Mouse (Mus musculus) erythroblast, embryonic 14.5 days (primary cell): Measurements from ENCODE around the gene Dip2c. TPM values are rescaled to one million over a fixed set of nuclear protein-coding genes. Genes with fewer than 3 reads are reported as not detected.

Source experiments
- H3K27me3 ChIP-seq: 2 replicates; pipeline ENCODE4 v1.6.1; 2012; ENCODE audit warnings: inconsistent platforms; ENCODE audit not compliant: control insufficient read depth
- H3K36me3 ChIP-seq: 2 replicates; pipeline ENCODE4 v1.6.1; 2012; ENCODE audit warnings: mild to moderate bottlenecking, inconsistent platforms; ENCODE audit not compliant: control insufficient read depth
- H3K4me1 ChIP-seq: 2 replicates; pipeline ENCODE4 v1.6.1; 2012; ENCODE audit warnings: inconsistent platforms; ENCODE audit not compliant: control insufficient read depth
- H3K4me3 ChIP-seq: replicated peaks from 2 replicates; pipeline ENCODE3; 2012; ENCODE audit warnings: moderate library complexity, mild to moderate bottlenecking, inconsistent platforms
- H3K9me3 ChIP-seq: 2 replicates; pipeline ENCODE4 v1.6.1; 2012; ENCODE audit warnings: low read length, inconsistent platforms, mixed read lengths; ENCODE audit not compliant: control insufficient read depth
- GATA1 ChIP-seq: IDR thresholded peaks from 2 replicates; pipeline ENCODE4 v1.6.1; 2012; ENCODE audit warnings: low read length, inconsistent platforms, mixed read lengths
- TAL1 ChIP-seq: IDR thresholded peaks from 3 replicates; pipeline ENCODE4 v1.6.1; 2012; ENCODE audit warnings: low read length, inconsistent platforms, mixed read lengths
- polyA plus RNA-seq: library from polyadenylated mRNA; stranded (reverse); fragments of >175 nt; gene quantifications from 2 replicates; pipeline ENCODE4 v1.2.3, GENCODE M21; 2012

The Dip2c gene
- 0.02 TPM in 1 of 2 replicates, not detected in the other for polyA plus RNA-seq

- TF ChIP-seq TAL1 (no peak), GATA1 (no peak)
These were observed at the start of gene Dip2c for GRCm38 (mm10) chr13:9276322-9276855. Dip2c (plus strand) TSS chr13:9276528.

DNA sequence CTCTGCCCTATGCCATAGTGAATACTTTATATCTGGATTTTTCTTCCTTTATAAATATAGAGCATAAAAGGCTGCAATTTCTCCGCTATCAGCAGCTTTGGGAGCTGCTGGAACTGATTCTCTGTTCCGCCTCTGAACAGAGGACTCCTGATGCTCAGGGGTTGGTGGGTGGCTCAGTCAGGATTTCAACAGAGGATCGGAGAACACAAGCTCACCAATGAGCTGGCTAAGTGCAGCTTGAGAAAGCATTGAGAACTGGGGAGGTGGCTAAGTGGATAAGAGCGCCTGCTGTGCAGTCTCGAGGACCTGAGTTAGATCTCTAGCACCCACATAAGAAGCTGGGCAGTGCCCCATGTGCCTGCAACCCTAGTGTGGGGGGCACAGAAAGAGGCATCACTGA is 49.2 kb upstream of the Dip2c start:
- TF ChIP-seq TAL1 (no peak), GATA1 (no peak)
- H3K4me1 ChIP-seq = no peaks in the 10 kb centered on the region
- no peaks in the 10 kb centered on the region for H3K36me3 ChIP-seq
- no peak overlapping the region for H3K4me3 ChIP-seq
- H3K27me3 ChIP-seq = no peaks in the 10 kb centered on the region
- H3K9me3 ChIP-seq = no peaks in the 10 kb centered on the region

More at GRCm38 (mm10) chr13:9276322-9276855, at the start of gene Dip2c:
- Histone ChIP-seq H3K4me1 (peaks cover 6% of the 10 kb centered on the region), H3K9me3 (no peaks in the 10 kb centered on the region), H3K36me3 (no peaks in the 10 kb centered on the region), H3K27me3 (peaks cover 32% of the 10 kb centered on the region), H3K4me3 (peak within 1 kb of the TSS; percentile 62)

DNA sequence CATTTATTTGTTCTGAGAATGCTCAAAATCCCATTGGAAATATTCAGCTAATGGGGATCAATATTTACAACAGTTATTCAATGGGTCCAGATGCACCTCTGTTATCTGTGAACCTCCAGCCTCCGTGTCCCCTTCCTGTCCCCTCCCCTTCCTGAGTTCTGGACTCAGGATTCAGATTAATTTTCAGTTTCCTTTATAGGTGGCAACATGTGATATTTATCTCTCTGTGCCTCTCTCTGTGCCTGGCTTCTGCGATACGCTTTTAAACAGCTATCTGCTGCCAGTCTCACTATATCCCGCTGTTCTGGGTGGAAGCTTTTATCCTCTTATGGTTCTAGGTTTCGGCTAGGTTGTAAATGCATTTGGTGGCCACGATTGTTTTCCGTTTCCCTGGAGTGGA is 38.8 kb upstream of the Dip2c start:
- Histone ChIP-seq H3K4me1 (peaks cover 8% of the 10 kb centered on the region), H3K36me3 (no peaks in the 10 kb centered on the region), H3K9me3 (no peaks in the 10 kb centered on the region), H3K4me3 (no peak overlapping the region), H3K27me3 (no peaks in the 10 kb centered on the region)
- TF ChIP-seq GATA1 (no peak), TAL1 (no peak)

DNA sequence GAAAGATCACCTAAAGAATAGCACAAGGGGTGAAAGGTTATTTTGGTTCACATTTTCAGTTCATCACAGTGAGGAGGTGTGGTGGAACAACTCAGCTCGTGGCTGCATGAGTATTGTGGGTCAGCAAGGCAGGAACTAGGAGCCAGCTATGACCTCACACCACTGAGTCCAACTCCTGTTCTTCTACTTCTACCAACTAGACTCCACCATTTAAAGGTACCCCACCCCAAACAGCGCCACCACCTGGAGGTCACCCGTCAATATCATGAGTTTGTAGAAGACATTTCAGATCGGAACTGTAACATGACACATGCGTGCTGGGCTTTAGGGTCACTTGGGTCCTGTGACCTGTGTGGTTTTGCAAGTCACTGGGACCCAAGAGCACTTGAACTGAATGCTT is 37.2 kb upstream of the Dip2c start:
- H3K27me3 ChIP-seq = no peaks in the 10 kb centered on the region
- TF ChIP-seq GATA1 (no peak), TAL1 (no peak)
- H3K4me1 ChIP-seq = peaks cover 8% of the 10 kb centered on the region
- no peaks in the 10 kb centered on the region for H3K36me3 ChIP-seq
- no peak overlapping the region for H3K4me3 ChIP-seq
- no peaks in the 10 kb centered on the region for H3K9me3 ChIP-seq

DNA sequence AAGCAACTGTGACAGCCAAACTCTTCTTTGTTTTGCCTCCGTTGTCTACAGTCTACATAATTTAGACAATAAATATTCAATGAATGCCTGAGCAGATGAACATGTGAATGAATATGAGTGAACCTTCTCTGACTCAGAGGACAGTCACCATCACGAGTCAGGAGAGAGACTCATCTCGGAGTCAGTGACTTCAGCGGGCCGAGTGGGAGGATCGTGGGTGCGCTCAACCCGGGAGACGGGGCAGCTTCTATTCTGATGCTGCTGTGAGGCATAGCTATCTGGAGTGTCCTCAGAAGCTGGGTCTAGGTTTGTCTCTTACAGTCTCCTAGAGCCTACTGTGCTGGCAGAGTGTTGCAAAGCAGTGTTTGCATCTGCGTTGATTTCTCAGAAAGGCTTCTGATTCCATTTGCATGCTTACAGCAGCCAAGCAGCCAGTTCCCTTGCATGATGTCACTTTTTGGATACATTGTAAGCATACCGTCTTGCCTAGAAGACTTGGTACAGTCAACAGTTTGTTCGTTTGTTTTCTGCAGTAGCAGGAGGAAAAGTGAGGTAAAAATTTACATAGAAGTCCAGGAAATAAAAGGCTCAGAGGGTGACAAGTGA is 36.6 kb upstream of the Dip2c start:
- no peaks in the 10 kb centered on the region for H3K36me3 ChIP-seq

DNA sequence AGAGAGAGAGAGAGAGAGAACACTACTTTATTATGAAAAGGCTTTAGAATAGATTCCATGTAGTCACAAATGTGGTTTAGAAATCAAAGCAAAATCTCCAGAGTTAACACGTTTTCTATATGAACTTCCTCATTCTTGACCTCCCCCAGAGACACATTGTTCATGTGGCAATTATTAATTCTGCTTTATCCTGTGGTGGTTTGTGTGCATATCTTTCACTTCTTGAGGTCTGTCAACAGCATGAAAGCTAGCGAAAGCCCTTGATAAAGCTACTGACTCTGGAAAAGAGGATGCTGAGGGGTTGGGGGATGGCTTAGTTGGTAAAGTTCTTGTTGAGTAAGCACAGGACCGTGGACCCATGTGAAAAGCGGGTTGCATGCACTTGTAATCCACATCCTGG is 14.6 kb upstream of the Dip2c start:
- no peaks in the 10 kb centered on the region for H3K36me3 ChIP-seq
- H3K27me3 ChIP-seq = no peaks in the 10 kb centered on the region
- H3K9me3 ChIP-seq = no peaks in the 10 kb centered on the region
- no peaks in the 10 kb centered on the region for H3K4me1 ChIP-seq
- H3K4me3 ChIP-seq = no peak overlapping the region
- TF ChIP-seq TAL1 (no peak), GATA1 (no peak)

More for the DNA sequence above, 36.6 kb upstream of the Dip2c start:
- Histone ChIP-seq H3K9me3 (no peaks in the 10 kb centered on the region), H3K4me3 (no peak overlapping the region), H3K27me3 (no peaks in the 10 kb centered on the region), H3K4me1 (peaks cover 8% of the 10 kb centered on the region)
- TF ChIP-seq TAL1 (no peak), GATA1 (no peak)

- Histone ChIP-seq H3K4me1 (no peaks in the 10 kb centered on the region), H3K36me3 (no peaks in the 10 kb centered on the region), H3K27me3 (no peaks in the 10 kb centered on the region), H3K9me3 (no peaks in the 10 kb centered on the region), H3K4me3 (no peak overlapping the region)
- TF ChIP-seq GATA1 (no peak), TAL1 (no peak)
These were observed 10.8 kb upstream of the Dip2c start for GRCm38 (mm10) chr13:9265516-9265915.

GRCm38 (mm10) chr13:9276856-9277620 is 710 bp downstream of the Dip2c start:
- no peak for TF ChIP-seq GATA1
- H3K27me3 ChIP-seq = peaks cover 32% of the 10 kb centered on the region
- H3K36me3 ChIP-seq = no peaks in the 10 kb centered on the region
- H3K4me3 ChIP-seq = peak overlapping the region; percentile 62
- H3K4me1 ChIP-seq = peaks cover 6% of the 10 kb centered on the region
- no peaks in the 10 kb centered on the region for H3K9me3 ChIP-seq

- Histone ChIP-seq H3K27me3 (peaks cover 32% of the 10 kb centered on the region), H3K9me3 (no peaks in the 10 kb centered on the region), H3K4me1 (peaks cover 6% of the 10 kb centered on the region), H3K4me3 (peak overlapping the region; percentile 62), H3K36me3 (no peaks in the 10 kb centered on the region)
- no peak for TF ChIP-seq TAL1
- TF ChIP-seq GATA1 = no peak
These were observed 1.3 kb downstream of the Dip2c start for GRCm38 (mm10) chr13:9277621-9277960.
